Mouse (Mus musculus) lung, postnatal 0 days (tissue): ENCODE results near the gene Zan.

Source experiments
- CTCF ChIP-seq: IDR thresholded peaks from 2 replicates; pipeline ENCODE4 v1.5.1; 2016; ENCODE audit warnings: antibody characterized with exemption, mild to moderate bottlenecking
- EP300 ChIP-seq: IDR thresholded peaks from 2 replicates; pipeline ENCODE4 v1.6.1; 2016; ENCODE audit warnings: antibody characterized with exemption, mild to moderate bottlenecking, control low read depth

DNA sequence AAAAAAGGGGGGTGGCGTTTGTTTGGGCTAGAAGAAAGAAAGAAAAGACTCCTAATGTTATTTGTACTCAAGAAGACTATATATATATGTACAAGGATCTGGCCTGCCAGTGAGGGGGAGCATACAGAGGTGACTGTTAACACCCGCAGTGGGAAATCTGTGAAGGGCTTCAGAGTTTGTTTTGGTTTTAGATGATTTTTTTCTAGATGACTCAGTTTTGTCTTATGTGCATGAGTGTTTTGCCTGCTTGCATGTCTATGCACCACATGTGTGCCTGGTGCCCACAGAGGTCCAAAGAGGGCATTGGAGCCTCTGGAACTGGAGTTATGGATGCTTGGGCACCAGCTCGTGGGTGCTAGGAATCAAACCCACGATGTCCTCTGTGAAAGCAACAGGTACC is 129.9 kb downstream of the Zan start:
- TF ChIP-seq CTCF (no peak), EP300 (no peak)
